Mouse (Mus musculus): ENCODE measurements around the gene Shh. TPM values are rescaled to one million over a fixed set of nuclear protein-coding genes. Genes with fewer than 3 reads are reported as not detected.
A peak's percentile ranks its signal among the peaks of the same experiment; 100 is the strongest.

The Shh gene
- polyA plus RNA-seq, 1 experiment from 2014 or later, result 0.50 TPM

DNA sequence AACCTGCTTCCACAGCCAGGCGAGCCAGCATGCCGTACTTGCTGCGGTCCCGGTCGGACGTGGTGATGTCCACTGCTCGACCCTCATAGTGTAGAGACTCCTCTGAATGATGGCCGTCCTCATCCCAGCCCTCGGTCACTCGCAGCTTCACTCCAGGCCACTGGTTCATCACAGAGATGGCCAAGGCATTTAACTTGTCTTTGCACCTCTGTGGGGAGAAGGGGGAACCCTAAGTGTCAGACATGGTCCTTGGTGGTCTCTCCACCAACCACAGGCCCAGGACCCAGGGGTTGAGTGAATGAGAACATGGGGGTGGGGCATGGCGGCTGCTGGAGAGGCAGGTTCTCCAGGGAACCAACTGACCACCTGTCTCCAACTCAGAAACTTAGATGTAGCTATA, 5.7 kb downstream of the Shh start:
- Histone ChIP-seq H3K4me2 (replicated peaks; ENCODE audit: low read depth, low read length) (no peak overlapping the region), H3K27ac (ENCODE audit: low read depth, low read length) (no peak overlapping the region), H3K4me1 (ENCODE audit: control insufficient read depth, insufficient read depth, low read length) (peaks cover 15% of the 10 kb centered on the region), H3K9me3 (ENCODE audit: control insufficient read depth, low read length) (no peaks in the 10 kb centered on the region), H3K27me3 (ENCODE audit: control insufficient read depth, insufficient read depth, low read length) (peaks cover 97% of the 10 kb centered on the region), H3K36me3 (ENCODE audit: control insufficient read depth, insufficient read depth, low read length) (no peaks in the 10 kb centered on the region), H3K9ac (ENCODE audit: low read depth, low read length) (no peak overlapping the region), H3K4me3 (ENCODE audit: low read length) (no peak overlapping the region)
- 11% methylated on average over 11 of the region's 11 CpGs for WGBS
- no peak for ATAC-seq (ENCODE audit: low FRiP score, low TSS enrichment)

DNA sequence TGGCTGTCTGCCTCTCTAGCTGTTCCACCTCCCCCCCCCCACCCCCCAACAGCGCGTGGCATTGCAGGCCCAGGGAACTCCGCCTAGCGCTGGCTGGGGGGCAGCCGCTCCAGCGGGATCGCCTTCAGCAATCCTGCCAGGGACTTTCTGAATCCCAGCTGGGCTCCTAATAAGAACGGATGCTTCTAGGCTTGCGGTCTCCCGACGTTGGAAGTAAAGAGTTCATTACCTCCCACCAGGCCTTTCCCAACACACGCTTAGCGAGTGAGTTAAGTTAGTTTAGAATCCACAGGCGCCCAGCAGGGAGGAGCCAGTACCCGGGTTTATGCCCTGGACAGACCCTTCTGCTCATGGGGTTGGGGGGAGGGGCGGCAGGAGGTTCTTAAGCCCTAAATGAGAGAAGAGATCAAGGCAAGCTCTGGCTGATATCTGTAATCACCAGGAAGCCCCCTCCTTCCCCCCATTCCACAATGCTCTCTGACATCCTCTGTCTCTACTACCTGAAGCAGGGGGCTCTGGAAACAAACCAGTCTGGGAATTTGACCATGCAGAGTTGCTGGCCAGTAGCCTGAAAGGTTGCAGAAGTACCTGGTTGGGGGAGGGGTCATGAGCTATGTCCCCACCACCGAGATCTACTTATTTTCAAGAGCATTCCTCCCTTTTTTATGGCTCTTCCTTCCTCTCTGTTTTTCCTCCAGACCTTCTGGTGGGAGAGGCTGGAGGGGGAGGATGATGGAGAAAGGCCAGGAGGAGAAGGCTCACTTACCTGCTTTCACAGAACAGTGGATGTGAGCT, 6.3 kb downstream of the Shh start:
- Histone ChIP-seq H3K9ac (ENCODE audit: low read depth, low read length) (no peak overlapping the region), H3K4me1 (ENCODE audit: control insufficient read depth, insufficient read depth, low read length) (peaks cover 15% of the 10 kb centered on the region), H3K4me3 (ENCODE audit: low read length) (no peak overlapping the region), H3K9me3 (ENCODE audit: control insufficient read depth, low read length) (no peaks in the 10 kb centered on the region), H3K4me2 (replicated peaks; ENCODE audit: low read depth, low read length) (no peak overlapping the region), H3K27me3 (ENCODE audit: control insufficient read depth, insufficient read depth, low read length) (peaks cover 97% of the 10 kb centered on the region), H3K27ac (ENCODE audit: low read depth, low read length) (no peak overlapping the region), H3K36me3 (ENCODE audit: control insufficient read depth, insufficient read depth, low read length) (no peaks in the 10 kb centered on the region)
- ATAC-seq (ENCODE audit: low FRiP score, low TSS enrichment), result no peak
- WGBS, result 3% methylated on average over 17 of the region's 17 CpGs

- peaks cover 92% of the 10 kb centered on the region for H3K27me3 ChIP-seq (ENCODE audit: control insufficient read depth, insufficient read depth, low read length)
- H3K4me2 ChIP-seq (replicated peaks; ENCODE audit: low read depth, low read length), result no peak overlapping the region; the same call in 1 of the 2 replicates
- H3K4me3 ChIP-seq (ENCODE audit: low read length), result peak overlapping the region; percentile 37; the same call in 1 of the 2 replicates
- H3K4me1 ChIP-seq (ENCODE audit: control insufficient read depth, insufficient read depth, low read length), result peaks cover 11% of the 10 kb centered on the region
- H3K36me3 ChIP-seq (ENCODE audit: control insufficient read depth, insufficient read depth, low read length), result no peaks in the 10 kb centered on the region
- no peak overlapping the region for H3K9ac ChIP-seq (ENCODE audit: low read depth, low read length)
- no peak for ATAC-seq (ENCODE audit: low FRiP score, low TSS enrichment)
- WGBS, result 2% methylated on average over 41 of the region's 41 CpGs
- no peak overlapping the region for H3K27ac ChIP-seq (ENCODE audit: low read depth, low read length)
- no peaks in the 10 kb centered on the region for H3K9me3 ChIP-seq (ENCODE audit: control insufficient read depth, low read length)
Observed at GRCm38 (mm10) chr5:28459456-28460225, 7.4 kb downstream of the Shh start.

DNA sequence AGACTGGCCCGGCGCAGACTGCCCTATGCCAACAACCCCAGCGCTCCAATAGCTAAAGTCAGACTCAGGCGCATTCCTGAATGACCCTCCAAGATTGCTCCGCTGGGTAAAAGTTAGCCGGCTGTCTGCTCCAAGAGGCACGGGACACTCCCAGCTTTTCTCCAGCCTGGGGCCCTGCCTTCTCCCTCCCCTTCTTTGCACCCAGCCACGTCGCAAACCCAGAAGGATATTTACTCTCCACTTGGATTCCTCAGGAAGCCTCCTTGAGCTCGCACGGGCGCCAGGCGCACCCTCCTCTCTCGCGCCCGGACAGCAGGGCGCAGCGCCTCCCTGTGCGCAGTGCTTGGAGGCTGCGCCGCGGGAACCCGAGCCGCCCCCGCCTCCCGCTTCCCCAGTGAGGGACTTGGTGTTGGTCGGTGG, 8.2 kb downstream of the Shh start:
- peak; percentile 32; the same call in 1 of the 2 replicates for ATAC-seq (ENCODE audit: low FRiP score, low TSS enrichment)
- Histone ChIP-seq H3K27ac (ENCODE audit: low read depth, low read length) (no peak overlapping the region), H3K36me3 (ENCODE audit: control insufficient read depth, insufficient read depth, low read length) (no peaks in the 10 kb centered on the region), H3K9ac (ENCODE audit: low read depth, low read length) (no peak overlapping the region), H3K4me3 (ENCODE audit: low read length) (peak overlapping the region; percentile 37), H3K27me3 (ENCODE audit: control insufficient read depth, insufficient read depth, low read length) (peaks cover 86% of the 10 kb centered on the region), H3K4me2 (replicated peaks; ENCODE audit: low read depth, low read length) (peak overlapping the region; percentile 30), H3K9me3 (ENCODE audit: control insufficient read depth, low read length) (no peaks in the 10 kb centered on the region), H3K4me1 (ENCODE audit: control insufficient read depth, insufficient read depth, low read length) (peaks cover 9% of the 10 kb centered on the region)
- whole genome bisulfite sequencing, result under 1% methylated on average over 27 of the region's 27 CpGs

- H3K36me3 ChIP-seq (ENCODE audit: control insufficient read depth, insufficient read depth, low read length), result no peaks in the 10 kb centered on the region
- peak overlapping the region; percentile 37 for H3K4me3 ChIP-seq (ENCODE audit: low read length)
- H3K27ac ChIP-seq (ENCODE audit: low read depth, low read length), result no peak overlapping the region
- H3K9ac ChIP-seq (ENCODE audit: low read depth, low read length), result no peak overlapping the region
- peaks cover 9% of the 10 kb centered on the region for H3K4me1 ChIP-seq (ENCODE audit: control insufficient read depth, insufficient read depth, low read length)
- 0 out of 2 replicates have a peak, but pooled peaks have one; percentile 12 for ATAC-seq (ENCODE audit: low FRiP score, low TSS enrichment)
- H3K4me2 ChIP-seq (replicated peaks; ENCODE audit: low read depth, low read length), result peak overlapping the region; percentile 45
- peaks cover 79% of the 10 kb centered on the region for H3K27me3 ChIP-seq (ENCODE audit: control insufficient read depth, insufficient read depth, low read length)
- WGBS, result 2% methylated on average over 93 of the region's 95 CpGs
- H3K9me3 ChIP-seq (ENCODE audit: control insufficient read depth, low read length), result no peaks in the 10 kb centered on the region
Observed at GRCm38 (mm10) chr5:28457921-28458641, 9.0 kb downstream of the Shh start.

GRCm38 (mm10) chr5:28456366-28456765, 10.7 kb downstream of the Shh start:
- no peak overlapping the region for H3K4me3 ChIP-seq (ENCODE audit: low read length)
- H3K4me2 ChIP-seq (replicated peaks; ENCODE audit: low read depth, low read length), result no peak overlapping the region
- ATAC-seq (ENCODE audit: low FRiP score, low TSS enrichment), result no peak
- H3K9me3 ChIP-seq (ENCODE audit: control insufficient read depth, low read length), result no peaks in the 10 kb centered on the region
- 74% methylated on average over 1 of the region's 1 CpGs for WGBS
- H3K4me1 ChIP-seq (ENCODE audit: control insufficient read depth, insufficient read depth, low read length), result peaks cover 6% of the 10 kb centered on the region; the same call in 1 of the 2 replicates
- H3K27ac ChIP-seq (ENCODE audit: low read depth, low read length), result no peak overlapping the region
- no peaks in the 10 kb centered on the region for H3K36me3 ChIP-seq (ENCODE audit: control insufficient read depth, insufficient read depth, low read length)
- H3K9ac ChIP-seq (ENCODE audit: low read depth, low read length), result no peak overlapping the region
- H3K27me3 ChIP-seq (ENCODE audit: control insufficient read depth, insufficient read depth, low read length), result peaks cover 62% of the 10 kb centered on the region

DNA sequence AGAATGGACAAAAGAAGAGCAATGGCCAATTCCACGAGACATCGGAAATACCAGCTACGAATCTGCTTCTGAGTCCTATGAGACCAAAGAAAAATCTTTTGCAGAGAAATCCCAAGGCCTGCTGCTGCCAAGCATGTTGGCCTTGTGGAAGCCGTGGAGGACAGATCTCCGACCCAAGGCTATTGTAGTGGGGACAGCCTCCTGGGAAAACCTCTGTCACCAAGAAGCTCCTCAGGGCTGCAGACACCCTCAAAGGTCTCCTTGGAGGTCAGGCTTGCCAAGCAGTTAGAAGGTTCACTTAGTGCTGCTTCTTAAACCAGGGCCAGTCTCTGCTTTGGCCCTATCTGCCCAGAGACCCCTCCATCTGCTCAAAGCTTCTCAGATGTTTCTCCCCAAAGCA, 11.3 kb downstream of the Shh start:
- no peak overlapping the region for H3K27ac ChIP-seq (ENCODE audit: low read depth, low read length)
- no peak for ATAC-seq (ENCODE audit: low FRiP score, low TSS enrichment)
- WGBS, result 90% methylated on average over 5 of the region's 5 CpGs

GRCm38 (mm10) chr5:28454546-28454945, 12.5 kb downstream of the Shh start:
- 92% methylated on average over 6 of the region's 6 CpGs for WGBS
- H3K27me3 ChIP-seq (ENCODE audit: control insufficient read depth, insufficient read depth, low read length), result peaks cover 43% of the 10 kb centered on the region

More for the DNA sequence above, 11.3 kb downstream of the Shh start:
- Histone ChIP-seq H3K27me3 (ENCODE audit: control insufficient read depth, insufficient read depth, low read length) (peaks cover 55% of the 10 kb centered on the region), H3K9me3 (ENCODE audit: control insufficient read depth, low read length) (no peaks in the 10 kb centered on the region), H3K9ac (ENCODE audit: low read depth, low read length) (no peak overlapping the region), H3K4me2 (replicated peaks; ENCODE audit: low read depth, low read length) (no peak overlapping the region), H3K4me3 (ENCODE audit: low read length) (no peak overlapping the region), H3K4me1 (ENCODE audit: control insufficient read depth, insufficient read depth, low read length) (peaks cover 6% of the 10 kb centered on the region; the same call in 1 of the 2 replicates), H3K36me3 (ENCODE audit: control insufficient read depth, insufficient read depth, low read length) (no peaks in the 10 kb centered on the region)

More at GRCm38 (mm10) chr5:28454546-28454945, 12.5 kb downstream of the Shh start:
- no peaks in the 10 kb centered on the region for H3K9me3 ChIP-seq (ENCODE audit: control insufficient read depth, low read length)
- H3K4me3 ChIP-seq (ENCODE audit: low read length), result no peak overlapping the region
- H3K9ac ChIP-seq (ENCODE audit: low read depth, low read length), result no peak overlapping the region
- no peak overlapping the region for H3K4me2 ChIP-seq (replicated peaks; ENCODE audit: low read depth, low read length)
- no peak for ATAC-seq (ENCODE audit: low FRiP score, low TSS enrichment)
- H3K27ac ChIP-seq (ENCODE audit: low read depth, low read length), result no peak overlapping the region
- peaks cover 3% of the 10 kb centered on the region; the same call in 1 of the 2 replicates for H3K4me1 ChIP-seq (ENCODE audit: control insufficient read depth, insufficient read depth, low read length)
- no peaks in the 10 kb centered on the region for H3K36me3 ChIP-seq (ENCODE audit: control insufficient read depth, insufficient read depth, low read length)

Data from kidney, embryonic 14.5 days (tissue).